Mouse (Mus musculus) lung, postnatal 0 days (tissue): Measurements from ENCODE around the gene Gpatch11.

Experiments
- CTCF ChIP-seq: IDR thresholded peaks from 2 replicates; pipeline ENCODE4 v1.5.1; 2016; ENCODE audit warnings: antibody characterized with exemption, mild to moderate bottlenecking
- EP300 ChIP-seq: IDR thresholded peaks from 2 replicates; pipeline ENCODE4 v1.6.1; 2016; ENCODE audit warnings: antibody characterized with exemption, mild to moderate bottlenecking, control low read depth

GRCm38 (mm10) chr17:78882401-78883112 is 47.2 kb downstream of the Gpatch11 start, which contains the start of gene Eif2ak2:
- TF ChIP-seq EP300 (no peak), CTCF (no peak)
